Mouse (Mus musculus): Measurements from ENCODE around the gene Gpr161. TPM values are rescaled to one million over a fixed set of nuclear protein-coding genes. Genes with fewer than 3 reads are reported as not detected.

Gpr161 gene
- polyA plus RNA-seq, 1 experiment from 2014 or later, result 2.2 TPM

- H3K9me3 ChIP-seq (ENCODE audit: control insufficient read depth, low read length), result no peaks in the 10 kb centered on the region
- no peak for ATAC-seq (replicated peaks; ENCODE audit: low FRiP score)
These were observed 53.0 kb downstream of the Gpr161 start for GRCm38 (mm10) chr1:165348627-165349026.

GRCm38 (mm10) chr1:165356347-165356746 is 60.8 kb downstream of the Gpr161 start:
- 82% methylated on average over 2 of the region's 2 CpGs for WGBS

More at GRCm38 (mm10) chr1:165348627-165349026, 53.0 kb downstream of the Gpr161 start:
- no peak overlapping the region for H3K4me3 ChIP-seq (ENCODE audit: low read depth, low read length)
- no peak overlapping the region for H3K4me2 ChIP-seq (ENCODE audit: low read depth, low read length, severe bottlenecking)
- no peaks in the 10 kb centered on the region for H3K36me3 ChIP-seq (ENCODE audit: control insufficient read depth, insufficient read depth, low read length)
- H3K4me1 ChIP-seq (replicated peaks; ENCODE audit: control insufficient read depth, insufficient read depth, low read length), result no peaks in the 10 kb centered on the region
- DNase-seq (ENCODE audit: low spot score), result no peak
- H3K9ac ChIP-seq (ENCODE audit: low read length), result no peak overlapping the region
- no peaks in the 10 kb centered on the region for H3K27me3 ChIP-seq (ENCODE audit: control insufficient read depth, insufficient read depth, low read length)
- no peak overlapping the region for H3K27ac ChIP-seq (ENCODE audit: low read depth, low read length)

GRCm38 (mm10) chr1:165363271-165363670 is 67.7 kb downstream of the Gpr161 start:
- no peaks in the 10 kb centered on the region for H3K9me3 ChIP-seq (ENCODE audit: control insufficient read depth, low read length)
- H3K4me1 ChIP-seq (replicated peaks; ENCODE audit: control insufficient read depth, insufficient read depth, low read length), result no peaks in the 10 kb centered on the region
- ATAC-seq (replicated peaks; ENCODE audit: low FRiP score) (no peak), DNase-seq (ENCODE audit: low spot score) (no peak)
- no peak overlapping the region for H3K4me3 ChIP-seq (ENCODE audit: low read depth, low read length)
- 90% methylated on average over 2 of the region's 2 CpGs for WGBS
- no peak overlapping the region for H3K9ac ChIP-seq (ENCODE audit: low read length)
- H3K27ac ChIP-seq (ENCODE audit: low read depth, low read length), result no peak overlapping the region
- no peak overlapping the region for H3K4me2 ChIP-seq (ENCODE audit: low read depth, low read length, severe bottlenecking)
- no peaks in the 10 kb centered on the region for H3K36me3 ChIP-seq (ENCODE audit: control insufficient read depth, insufficient read depth, low read length)
- H3K27me3 ChIP-seq (ENCODE audit: control insufficient read depth, insufficient read depth, low read length), result no peaks in the 10 kb centered on the region

More at GRCm38 (mm10) chr1:165356347-165356746, 60.8 kb downstream of the Gpr161 start:
- H3K36me3 ChIP-seq (ENCODE audit: control insufficient read depth, insufficient read depth, low read length), result no peaks in the 10 kb centered on the region
- ATAC-seq (replicated peaks; ENCODE audit: low FRiP score) (no peak), DNase-seq (ENCODE audit: low spot score) (no peak)
- no peaks in the 10 kb centered on the region for H3K4me1 ChIP-seq (replicated peaks; ENCODE audit: control insufficient read depth, insufficient read depth, low read length)
- no peak overlapping the region for H3K4me3 ChIP-seq (ENCODE audit: low read depth, low read length)
- no peaks in the 10 kb centered on the region for H3K27me3 ChIP-seq (ENCODE audit: control insufficient read depth, insufficient read depth, low read length)
- H3K27ac ChIP-seq (ENCODE audit: low read depth, low read length), result no peak overlapping the region
- H3K4me2 ChIP-seq (ENCODE audit: low read depth, low read length, severe bottlenecking), result no peak overlapping the region
- H3K9me3 ChIP-seq (ENCODE audit: control insufficient read depth, low read length), result no peaks in the 10 kb centered on the region
- no peak overlapping the region for H3K9ac ChIP-seq (ENCODE audit: low read length)

GRCm38 (mm10) chr1:165365057-165365456 is 69.5 kb downstream of the Gpr161 start:
- no peaks in the 10 kb centered on the region for H3K27me3 ChIP-seq (ENCODE audit: control insufficient read depth, insufficient read depth, low read length)
- no peaks in the 10 kb centered on the region for H3K36me3 ChIP-seq (ENCODE audit: control insufficient read depth, insufficient read depth, low read length)
- no peak overlapping the region for H3K9ac ChIP-seq (ENCODE audit: low read length)
- no peaks in the 10 kb centered on the region for H3K9me3 ChIP-seq (ENCODE audit: control insufficient read depth, low read length)
- no peak overlapping the region for H3K4me2 ChIP-seq (ENCODE audit: low read depth, low read length, severe bottlenecking)
- WGBS, result 93% methylated on average over 3 of the region's 3 CpGs
- DNase-seq (ENCODE audit: low spot score), result no peak
- ATAC-seq (replicated peaks; ENCODE audit: low FRiP score), result no peak
- H3K27ac ChIP-seq (ENCODE audit: low read depth, low read length), result no peak overlapping the region
- H3K4me3 ChIP-seq (ENCODE audit: low read depth, low read length), result no peak overlapping the region
- H3K4me1 ChIP-seq (replicated peaks; ENCODE audit: control insufficient read depth, insufficient read depth, low read length), result no peaks in the 10 kb centered on the region

- DNase-seq (ENCODE audit: low spot score), result no peak
- no peak for ATAC-seq (replicated peaks; ENCODE audit: low FRiP score)
These were observed 75.4 kb downstream of the Gpr161 start for GRCm38 (mm10) chr1:165370990-165371389.

GRCm38 (mm10) chr1:165373839-165374238 is 78.2 kb downstream of the Gpr161 start:
- DNase-seq (ENCODE audit: low spot score) (no peak), ATAC-seq (replicated peaks; ENCODE audit: low FRiP score) (no peak)
- no peaks in the 10 kb centered on the region for H3K36me3 ChIP-seq (ENCODE audit: control insufficient read depth, insufficient read depth, low read length)
- no peak overlapping the region for H3K9ac ChIP-seq (ENCODE audit: low read length)
- no peak overlapping the region for H3K27ac ChIP-seq (ENCODE audit: low read depth, low read length)
- no peak overlapping the region for H3K4me3 ChIP-seq (ENCODE audit: low read depth, low read length)
- 66% methylated on average over 9 of the region's 9 CpGs for WGBS
- no peaks in the 10 kb centered on the region for H3K9me3 ChIP-seq (ENCODE audit: control insufficient read depth, low read length)
- H3K27me3 ChIP-seq (ENCODE audit: control insufficient read depth, insufficient read depth, low read length), result no peaks in the 10 kb centered on the region
- no peaks in the 10 kb centered on the region for H3K4me1 ChIP-seq (replicated peaks; ENCODE audit: control insufficient read depth, insufficient read depth, low read length)
- no peak overlapping the region for H3K4me2 ChIP-seq (ENCODE audit: low read depth, low read length, severe bottlenecking)

More at GRCm38 (mm10) chr1:165370990-165371389, 75.4 kb downstream of the Gpr161 start:
- Histone ChIP-seq H3K9ac (ENCODE audit: low read length) (no peak overlapping the region), H3K27ac (ENCODE audit: low read depth, low read length) (no peak overlapping the region), H3K4me2 (ENCODE audit: low read depth, low read length, severe bottlenecking) (no peak overlapping the region), H3K4me1 (replicated peaks; ENCODE audit: control insufficient read depth, insufficient read depth, low read length) (no peaks in the 10 kb centered on the region), H3K9me3 (ENCODE audit: control insufficient read depth, low read length) (no peaks in the 10 kb centered on the region), H3K36me3 (ENCODE audit: control insufficient read depth, insufficient read depth, low read length) (no peaks in the 10 kb centered on the region), H3K4me3 (ENCODE audit: low read depth, low read length) (no peak overlapping the region), H3K27me3 (ENCODE audit: control insufficient read depth, insufficient read depth, low read length) (no peaks in the 10 kb centered on the region)
- 94% methylated on average over 4 of the region's 4 CpGs for WGBS

Other genes starting within 250 kb of the Gpr161 start
- not detected in 2 replicates for gene Tbx19, start 135.0 kb upstream of the Gpr161 start, polyA plus RNA-seq (2014; fragmentation: Nextera tagmentation; extraction: Ambion mirVana)
- gene Sft2d2, start 101.4 kb upstream of the Gpr161 start, polyA plus RNA-seq (2014; fragmentation: Nextera tagmentation; extraction: Ambion mirVana), result 13.2 and 14.0 TPM in 2 replicates
- gene Tiprl, start 58.8 kb upstream of the Gpr161 start, polyA plus RNA-seq (2014; fragmentation: Nextera tagmentation; extraction: Ambion mirVana), result 104 and 109 TPM in 2 replicates
- 7.8 and 8.1 TPM in 2 replicates for gene Dcaf6, start 164.7 kb downstream of the Gpr161 start, polyA plus RNA-seq (2014; fragmentation: Nextera tagmentation; extraction: Ambion mirVana)
- gene Mpc2, start 164.8 kb downstream of the Gpr161 start, polyA plus RNA-seq (2014; fragmentation: Nextera tagmentation; extraction: Ambion mirVana), result 95.8 and 100.0 TPM in 2 replicates
- 0.05 and 0.13 TPM in 2 replicates for gene Adcy10, start 189.4 kb downstream of the Gpr161 start, polyA plus RNA-seq (2014; fragmentation: Nextera tagmentation; extraction: Ambion mirVana)

Data from forebrain, embryonic 11.5 days (tissue).